Mouse (Mus musculus) intestine, embryonic 15.5 days (tissue): ENCODE data around the gene Slc4a7. TPM values are rescaled to one million over a fixed set of nuclear protein-coding genes. Genes with fewer than 3 reads are reported as not detected.

Experiments used
- ATAC-seq: fragments of 200-750 bp; cut with Nextera tagmentation; 2 replicates; pipeline ENCODE4 v1.8.0; 2017; ENCODE audit warnings: moderate TSS enrichment, moderate library complexity
- H3K27ac ChIP-seq: fragments of 300-500 bp; sonication (generic); 2 replicates; pipeline ENCODE4 v1.5.1; 2015; ENCODE audit warnings: mild to moderate bottlenecking, inconsistent platforms
- H3K27me3 ChIP-seq: fragments of 300-500 bp; sonication (generic); replicated peaks from 2 replicates; pipeline ENCODE4 v1.6.1; 2015; ENCODE audit warnings: inconsistent platforms
- H3K36me3 ChIP-seq: fragments of 300-500 bp; sonication (generic); 2 replicates; pipeline ENCODE4 v1.6.1; 2015; ENCODE audit warnings: inconsistent platforms
- H3K4me1 ChIP-seq: fragments of 300-500 bp; sonication (generic); replicated peaks from 2 replicates; pipeline ENCODE4 v1.6.1; 2015; ENCODE audit warnings: inconsistent platforms
- H3K4me2 ChIP-seq: fragments of 300-500 bp; sonication (generic); replicated peaks from 2 replicates; pipeline ENCODE4 v1.6.1; 2015; ENCODE audit warnings: mild to moderate bottlenecking, inconsistent platforms
- H3K4me3 ChIP-seq: fragments of 300-500 bp; sonication (generic); replicated peaks from 2 replicates; pipeline ENCODE4 v1.5.1; 2015; ENCODE audit warnings: inconsistent platforms
- H3K9ac ChIP-seq: fragments of 300-500 bp; sonication (generic); 2 replicates; pipeline ENCODE4 v1.6.1; 2015; ENCODE audit warnings: inconsistent platforms
- H3K9me3 ChIP-seq: fragments of 300-500 bp; sonication (generic); 2 replicates; pipeline ENCODE4 v1.6.1; 2016; ENCODE audit warnings: inconsistent platforms
- WGBS: fragments of 180-500 bp; shearing (Covaris S2); methylation state at CpG from one replicate; pipeline ENCODE4 v1.1.7; 2015; 5-methylcytosine and 5-hydroxymethylcytosine counted together
- polyA plus RNA-seq: library from polyadenylated mRNA; unstranded; fragments of >200 nt; fragmentation: Nextera tagmentation; extraction: Ambion mirVana; gene quantifications from 2 replicates; pipeline ENCODE4 v1.2.1, GENCODE M21; 2015

The Slc4a7 gene
- polyA plus RNA-seq: 19.7 and 20.1 TPM in 2 replicates

DNA sequence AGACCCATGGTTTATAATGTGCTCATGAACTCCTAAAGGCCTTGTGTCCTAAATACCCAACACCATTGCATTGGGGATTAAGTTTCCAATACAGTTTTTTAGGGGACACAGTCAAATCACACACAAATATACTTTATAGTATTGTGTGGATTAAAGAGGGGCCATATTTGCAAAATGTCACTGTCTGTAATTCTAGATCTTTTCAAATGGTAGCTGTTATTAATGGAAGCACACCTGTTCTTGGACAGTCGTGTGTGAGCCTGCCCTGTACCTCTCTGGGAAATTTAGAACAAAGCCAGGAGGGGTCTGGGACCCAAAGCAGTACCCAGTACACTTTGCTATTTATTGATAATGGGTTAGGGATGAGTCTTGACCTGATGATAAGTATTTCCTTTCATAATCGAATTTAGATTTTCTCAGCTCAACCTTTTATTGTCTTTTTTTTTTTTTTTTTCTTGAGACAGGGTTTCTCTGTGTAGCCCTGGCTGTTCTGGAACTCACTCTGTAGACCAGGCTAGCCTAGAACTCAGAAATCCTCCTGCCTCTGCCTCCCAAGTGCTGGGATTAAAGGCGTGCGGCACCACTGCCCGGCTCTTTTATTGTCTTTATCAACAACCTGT lies at the start of gene Slc4a7:
Slc4a7 (plus strand) TSS at position 570 of the 620 bp plus-strand sequence.
- H3K36me3 ChIP-seq: no peaks in the 10 kb centered on the region
- H3K27ac ChIP-seq: peak within 1 kb of the TSS; percentile 97
- H3K9ac ChIP-seq: peak within 1 kb of the TSS; percentile 95
- WGBS: 81% methylated on average over 5 of the region's 5 CpGs
- H3K4me3 ChIP-seq: peak within 1 kb of the TSS; percentile 92
- no peaks in the 10 kb centered on the region; the same call in 1 of the 2 replicates for H3K4me1 ChIP-seq
- no peaks in the 10 kb centered on the region for H3K27me3 ChIP-seq
- no peak for ATAC-seq
- peak within 1 kb of the TSS; percentile 56 for H3K4me2 ChIP-seq
- H3K9me3 ChIP-seq: no peaks in the 10 kb centered on the region

DNA sequence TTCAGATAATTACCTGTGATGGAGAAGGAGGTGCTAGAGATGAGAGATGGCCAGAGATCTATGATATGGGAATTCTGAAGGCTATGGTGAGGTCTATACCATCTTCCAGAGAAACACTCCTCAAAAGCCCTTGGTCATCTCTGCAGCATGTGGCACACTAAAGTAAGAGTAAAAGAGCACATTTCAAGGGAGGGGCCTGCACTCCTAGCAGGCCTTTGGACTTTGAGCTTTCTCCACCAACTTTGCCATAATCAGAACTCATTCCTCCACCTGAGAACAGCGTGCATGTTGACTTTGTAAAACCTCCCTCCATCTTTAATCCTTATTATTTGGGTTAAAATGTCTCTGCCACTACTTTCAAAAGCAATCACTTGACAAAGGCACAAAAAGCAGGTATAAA lies 31.5 kb upstream of the Slc4a7 start:
- no peak overlapping the region for H3K4me3 ChIP-seq
- H3K4me1 ChIP-seq: no peaks in the 10 kb centered on the region
- no peak overlapping the region for H3K9ac ChIP-seq
- no peak overlapping the region for H3K27ac ChIP-seq
- H3K4me2 ChIP-seq: no peak overlapping the region
- 62% methylated on average over 1 of the region's 1 CpGs for WGBS
- no peaks in the 10 kb centered on the region for H3K36me3 ChIP-seq
- H3K9me3 ChIP-seq: no peaks in the 10 kb centered on the region
- peak; percentile 76 for ATAC-seq
- H3K27me3 ChIP-seq: no peaks in the 10 kb centered on the region

DNA sequence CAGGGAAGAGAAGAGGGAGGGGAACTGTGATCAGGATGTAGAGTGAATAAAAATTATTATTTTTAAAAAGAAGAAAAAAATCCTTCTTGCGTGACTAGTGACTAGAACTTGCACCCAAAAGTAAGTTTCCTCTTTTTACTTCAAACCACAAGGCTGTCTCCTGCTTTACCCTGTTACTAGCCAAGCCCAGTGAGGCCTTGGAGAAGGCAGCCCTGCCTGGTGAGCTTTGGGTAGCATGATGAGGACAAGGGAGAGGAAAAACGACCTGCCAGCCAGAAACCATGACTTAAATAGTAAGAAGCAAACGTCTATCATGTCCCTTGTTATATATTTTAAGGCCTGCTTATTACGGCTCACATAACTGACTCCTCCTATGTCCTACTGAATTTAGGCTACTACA lies 20.5 kb upstream of the Slc4a7 start:
- no peaks in the 10 kb centered on the region for H3K27me3 ChIP-seq
- no peak overlapping the region for H3K4me3 ChIP-seq
- H3K4me1 ChIP-seq: no peaks in the 10 kb centered on the region
- H3K36me3 ChIP-seq: no peaks in the 10 kb centered on the region
- H3K27ac ChIP-seq: no peak overlapping the region
- no peak overlapping the region for H3K4me2 ChIP-seq
- H3K9me3 ChIP-seq: no peaks in the 10 kb centered on the region
- ATAC-seq: no peak
- H3K9ac ChIP-seq: no peak overlapping the region
- WGBS: 63% methylated on average over 4 of the region's 4 CpGs

DNA sequence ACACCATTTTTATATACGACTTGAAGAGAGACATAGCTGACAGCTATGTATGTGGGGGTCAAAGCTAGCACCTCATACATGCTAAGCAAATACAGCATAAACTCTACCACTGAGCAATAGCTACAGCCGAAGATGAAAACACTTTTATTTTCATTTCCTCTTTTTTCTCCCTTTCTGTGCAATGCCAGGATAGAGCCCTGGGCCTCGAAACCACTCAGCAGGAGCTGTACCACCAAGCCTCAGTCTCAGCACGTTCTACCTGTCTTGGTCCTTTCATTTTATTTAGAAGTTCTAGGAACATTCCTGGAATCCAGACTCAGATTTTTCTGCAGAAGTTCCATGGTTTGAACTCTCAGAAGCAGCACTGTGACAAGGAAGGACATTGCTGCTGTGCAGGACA lies 17.3 kb upstream of the Slc4a7 start:
- no peak for ATAC-seq
- no peak overlapping the region for H3K27ac ChIP-seq
- H3K4me2 ChIP-seq: no peak overlapping the region
- no peaks in the 10 kb centered on the region for H3K27me3 ChIP-seq
- no peak overlapping the region for H3K9ac ChIP-seq
- 62% methylated on average over 4 of the region's 4 CpGs for WGBS
- no peak overlapping the region for H3K4me3 ChIP-seq
- H3K36me3 ChIP-seq: no peaks in the 10 kb centered on the region
- no peaks in the 10 kb centered on the region for H3K4me1 ChIP-seq
- H3K9me3 ChIP-seq: no peaks in the 10 kb centered on the region

DNA sequence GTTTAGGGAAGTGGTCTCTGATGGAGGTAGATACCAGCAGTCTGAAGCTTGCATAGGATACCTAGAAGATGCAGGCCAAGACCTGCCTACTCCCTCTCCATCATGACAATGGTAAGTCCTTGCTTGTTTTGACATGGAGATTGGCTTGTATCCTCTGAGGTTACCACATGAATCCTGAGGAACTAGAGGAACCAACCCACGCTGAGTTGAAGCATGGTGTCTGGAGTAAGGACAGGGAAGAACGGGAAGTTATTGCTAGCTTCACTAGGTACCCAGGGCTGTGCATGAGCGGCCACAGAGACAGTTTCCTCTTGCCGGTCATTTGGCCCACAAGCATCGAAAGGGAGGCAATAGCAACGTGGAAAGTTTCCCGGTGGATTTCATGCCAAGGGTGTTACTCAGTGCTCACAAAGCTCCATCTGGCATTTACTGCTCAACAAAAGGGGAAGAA lies 16.0 kb upstream of the Slc4a7 start:
- no peak for ATAC-seq
- H3K27me3 ChIP-seq: no peaks in the 10 kb centered on the region
- no peak overlapping the region for H3K4me2 ChIP-seq
- 75% methylated on average over 7 of the region's 7 CpGs for WGBS
- H3K4me1 ChIP-seq: no peaks in the 10 kb centered on the region
- H3K9ac ChIP-seq: no peak overlapping the region
- no peaks in the 10 kb centered on the region for H3K36me3 ChIP-seq
- H3K9me3 ChIP-seq: no peaks in the 10 kb centered on the region
- no peak overlapping the region for H3K4me3 ChIP-seq
- H3K27ac ChIP-seq: no peak overlapping the region

DNA sequence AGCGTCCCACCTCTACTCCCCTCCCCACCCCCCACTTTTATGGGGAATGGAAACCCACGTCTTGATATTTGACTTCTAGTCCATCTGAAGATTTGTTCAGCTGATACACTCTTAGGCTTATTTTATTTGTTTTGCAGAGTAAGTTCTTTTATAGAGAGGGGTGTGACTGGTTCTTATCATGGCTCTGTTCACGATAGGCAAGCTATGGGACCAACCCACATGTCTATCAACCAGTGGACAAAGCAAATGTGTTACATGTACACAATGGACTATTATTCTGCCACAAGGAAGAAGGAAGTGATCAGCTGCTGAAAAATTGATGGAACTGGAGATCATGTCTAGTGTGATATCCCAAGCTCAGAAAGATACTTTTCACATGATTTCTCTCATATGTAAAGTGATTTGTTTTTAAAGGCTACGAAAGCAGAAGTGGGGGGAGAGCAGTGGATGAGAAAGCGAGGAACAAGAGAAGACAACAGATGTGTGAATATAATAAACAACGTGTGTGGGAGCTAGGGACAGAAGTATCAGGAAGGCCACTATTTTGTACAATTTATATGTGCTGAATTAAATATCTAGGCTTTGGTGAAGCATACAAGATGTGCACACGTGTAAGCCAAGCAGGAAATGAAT lies 14.7 kb upstream of the Slc4a7 start:
- peak; percentile 89 for ATAC-seq
- Histone ChIP-seq H3K27me3 (no peaks in the 10 kb centered on the region), H3K4me1 (no peaks in the 10 kb centered on the region), H3K27ac (no peak overlapping the region), H3K9ac (no peak overlapping the region), H3K9me3 (no peaks in the 10 kb centered on the region), H3K36me3 (no peaks in the 10 kb centered on the region), H3K4me2 (no peak overlapping the region), H3K4me3 (no peak overlapping the region)
- 57% methylated on average over 7 of the region's 7 CpGs for WGBS

DNA sequence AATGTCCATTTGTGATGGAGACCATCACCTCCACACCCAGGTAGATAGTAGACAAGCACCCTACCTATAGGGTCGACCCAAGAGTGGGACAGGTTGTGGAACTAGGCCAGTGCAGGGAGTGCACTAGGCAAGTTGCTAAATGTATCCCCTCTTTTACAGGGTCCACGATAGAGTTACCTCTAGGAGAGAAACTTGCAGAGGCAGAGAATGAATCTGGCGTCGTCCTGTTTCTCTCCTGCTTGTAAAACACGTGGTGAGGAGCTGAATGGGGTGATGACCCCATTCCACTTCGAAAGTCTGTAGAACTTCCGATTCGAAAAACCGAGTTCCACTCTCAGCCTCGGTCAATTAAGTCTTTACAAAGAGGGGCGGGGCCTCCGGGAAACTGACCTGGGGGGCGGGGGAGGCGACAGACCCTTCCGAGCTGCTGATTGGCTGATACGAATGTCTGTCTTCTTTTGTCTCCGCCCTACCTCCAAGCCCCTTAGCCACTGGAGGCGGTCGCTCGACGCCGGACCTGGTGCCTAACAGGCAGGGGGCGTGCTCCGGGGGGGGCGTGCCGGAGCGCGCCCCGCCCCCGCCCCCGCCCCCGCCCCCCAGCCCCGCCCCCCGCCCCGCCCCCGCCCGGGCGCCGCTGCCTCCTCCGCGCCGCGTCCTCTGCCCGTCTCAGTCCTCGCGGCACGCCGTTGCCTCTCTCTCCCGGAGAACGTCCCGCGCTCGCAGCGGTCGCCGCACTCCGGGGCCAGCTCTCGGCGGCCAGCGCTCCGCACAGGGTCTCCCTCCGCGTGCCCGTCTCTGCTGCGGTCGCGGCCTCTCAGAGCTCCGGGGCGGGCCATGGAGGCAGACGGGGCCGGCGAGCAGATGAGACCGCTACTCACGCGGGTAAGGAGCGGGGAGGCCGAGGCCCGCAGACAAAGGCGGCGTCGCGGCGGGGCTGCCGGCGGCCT lies 593 bp downstream of the Slc4a7 start:
- peak; percentile 98 for ATAC-seq
- Histone ChIP-seq H3K4me2 (peak overlapping the region; percentile 56), H3K4me3 (peak overlapping the region; percentile 92), H3K4me1 (no peaks in the 10 kb centered on the region; the same call in 1 of the 2 replicates), H3K27me3 (no peaks in the 10 kb centered on the region), H3K9me3 (no peaks in the 10 kb centered on the region), H3K9ac (peak overlapping the region; percentile 95), H3K36me3 (no peaks in the 10 kb centered on the region), H3K27ac (peak overlapping the region; percentile 97)
- under 1% methylated on average over 75 of the region's 85 CpGs for WGBS

DNA sequence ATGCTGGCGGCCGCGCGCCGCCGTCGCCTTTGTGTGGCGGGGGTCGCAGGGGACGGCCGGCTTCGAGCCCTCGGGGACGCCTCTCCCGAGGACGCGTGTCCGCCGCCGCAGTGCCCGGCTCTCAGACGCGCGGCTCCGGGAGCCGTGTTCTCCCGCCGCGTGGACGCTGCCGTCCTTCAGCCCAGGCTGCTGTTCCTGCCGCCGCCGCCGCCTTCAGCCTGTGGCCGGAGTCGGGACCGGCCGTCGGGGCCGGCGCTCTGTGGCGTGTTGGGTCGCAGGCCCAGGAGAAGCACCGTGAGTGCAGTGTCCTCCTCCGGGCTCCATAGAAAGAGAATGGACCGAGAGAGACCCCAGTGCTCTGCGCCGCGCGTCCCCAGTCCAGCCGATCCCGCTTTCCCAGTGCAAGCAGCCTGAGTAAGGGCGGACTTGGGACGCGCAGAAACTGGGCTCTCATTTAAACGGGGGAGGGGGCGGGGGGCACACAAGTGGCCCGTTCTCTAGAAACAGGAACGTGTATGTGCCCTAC lies 1.3 kb downstream of the Slc4a7 start:
- no peaks in the 10 kb centered on the region; the same call in 1 of the 2 replicates for H3K4me1 ChIP-seq
- no peaks in the 10 kb centered on the region for H3K27me3 ChIP-seq
- no peaks in the 10 kb centered on the region for H3K9me3 ChIP-seq
- peak; percentile 66 for ATAC-seq
- WGBS: under 1% methylated on average over 60 of the region's 60 CpGs
- H3K9ac ChIP-seq: peak overlapping the region; percentile 95
- peak overlapping the region; percentile 92 for H3K4me3 ChIP-seq
- H3K27ac ChIP-seq: peak overlapping the region; percentile 97
- no peaks in the 10 kb centered on the region for H3K36me3 ChIP-seq
- peak overlapping the region; percentile 53 for H3K4me2 ChIP-seq

DNA sequence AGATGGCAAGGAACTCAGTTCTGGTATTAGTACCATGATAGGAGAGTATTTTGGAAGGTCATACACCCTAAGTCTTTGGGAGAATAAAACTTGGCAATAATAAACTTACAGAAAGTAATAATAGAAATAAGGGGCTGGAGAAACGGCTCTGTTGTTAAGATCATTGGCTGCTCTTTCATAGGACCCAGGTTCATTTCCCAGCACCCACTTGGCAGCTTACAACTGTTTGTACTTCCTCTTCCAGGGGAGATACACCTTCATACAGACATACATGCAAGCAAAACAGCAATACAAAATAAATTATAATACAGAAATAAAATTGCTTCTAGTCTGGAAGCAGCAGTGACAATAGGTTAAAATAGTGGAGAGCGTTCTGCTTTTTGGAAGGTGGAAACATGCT lies 2.6 kb downstream of the Slc4a7 start:
- no peak overlapping the region for H3K27ac ChIP-seq
- H3K9ac ChIP-seq: no peak overlapping the region
- peak overlapping the region; percentile 53 for H3K4me2 ChIP-seq
- no peaks in the 10 kb centered on the region for H3K27me3 ChIP-seq
- H3K4me1 ChIP-seq: no peaks in the 10 kb centered on the region; the same call in 1 of the 2 replicates
- peak overlapping the region; percentile 92; the same call in 1 of the 2 replicates for H3K4me3 ChIP-seq
- WGBS: 76% methylated on average over 2 of the region's 2 CpGs
- no peaks in the 10 kb centered on the region for H3K36me3 ChIP-seq
- H3K9me3 ChIP-seq: no peaks in the 10 kb centered on the region
- no peak for ATAC-seq

DNA sequence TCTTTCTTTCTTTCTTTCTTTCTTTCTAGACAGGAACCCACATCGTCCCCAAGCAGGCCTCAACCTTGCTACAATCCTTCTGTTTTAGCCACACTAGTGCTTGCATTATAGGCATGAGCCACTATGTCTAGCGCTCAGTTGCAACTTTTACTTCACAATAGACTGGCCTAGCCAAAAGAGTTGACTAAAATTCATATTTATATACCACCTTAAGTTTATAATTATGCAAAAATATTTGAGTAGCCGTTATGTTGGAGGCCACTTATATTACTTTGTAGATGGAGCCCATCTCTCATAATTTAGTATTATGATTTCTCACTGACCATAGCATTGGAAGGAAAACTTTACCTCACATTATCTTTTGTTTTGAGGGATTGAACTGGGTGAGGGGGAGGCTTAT lies 3.0 kb downstream of the Slc4a7 start:
- Histone ChIP-seq H3K27me3 (no peaks in the 10 kb centered on the region), H3K9me3 (no peaks in the 10 kb centered on the region), H3K4me1 (no peaks in the 10 kb centered on the region; the same call in 1 of the 2 replicates), H3K9ac (no peak overlapping the region), H3K27ac (no peak overlapping the region), H3K36me3 (no peaks in the 10 kb centered on the region), H3K4me2 (no peak overlapping the region), H3K4me3 (no peak overlapping the region)
- 88% methylated on average over 3 of the region's 3 CpGs for WGBS
- ATAC-seq: no peak

DNA sequence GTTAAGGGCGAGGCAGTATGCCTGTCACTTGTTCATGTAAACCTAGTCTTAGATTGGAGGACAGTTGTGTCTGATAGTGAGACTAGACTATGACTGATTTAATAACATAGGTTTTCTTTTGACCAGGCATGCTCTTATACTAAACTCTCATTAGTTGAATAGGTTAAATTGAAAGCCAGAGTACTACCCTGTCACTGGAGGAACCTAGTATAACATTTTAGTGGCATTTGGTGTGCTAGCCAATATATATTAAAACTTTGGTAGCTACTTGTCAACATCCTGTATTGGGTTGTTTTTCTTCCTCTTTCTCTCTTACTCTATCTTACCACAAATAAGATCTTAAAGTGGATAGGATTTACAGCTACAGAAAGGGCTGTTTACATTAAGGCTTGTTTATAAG lies 4.3 kb downstream of the Slc4a7 start:
- H3K36me3 ChIP-seq: no peaks in the 10 kb centered on the region
- no peak overlapping the region for H3K4me2 ChIP-seq
- no peaks in the 10 kb centered on the region for H3K27me3 ChIP-seq
- no peak for ATAC-seq
- H3K9ac ChIP-seq: no peak overlapping the region
- no peaks in the 10 kb centered on the region for H3K9me3 ChIP-seq
- H3K4me1 ChIP-seq: no peaks in the 10 kb centered on the region; the same call in 1 of the 2 replicates
- no peak overlapping the region for H3K27ac ChIP-seq
- 76% methylated on average over 1 of the region's 1 CpGs for WGBS
- no peak overlapping the region for H3K4me3 ChIP-seq

DNA sequence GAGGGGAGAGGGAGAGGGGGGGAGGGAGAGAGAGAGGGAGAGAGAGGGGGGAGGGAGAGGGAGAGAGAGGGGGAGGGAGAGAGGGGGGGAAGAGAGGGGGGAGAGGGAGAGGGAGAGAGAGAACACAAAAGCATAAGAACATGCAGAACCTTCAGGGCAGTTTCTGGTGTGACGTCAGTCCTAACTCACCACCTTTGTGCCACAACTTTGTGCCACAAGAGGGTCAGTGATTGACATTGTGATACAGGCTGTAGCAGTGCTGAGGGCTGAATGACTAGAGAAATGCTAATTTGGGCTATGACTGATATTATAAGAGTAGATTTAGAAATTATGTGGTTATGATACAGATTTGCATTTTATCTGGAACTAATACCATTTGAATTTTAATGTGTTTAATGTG lies 5.0 kb downstream of the Slc4a7 start:
- H3K27me3 ChIP-seq: no peaks in the 10 kb centered on the region
- no peak for ATAC-seq

More for the DNA sequence above, 5.0 kb downstream of the Slc4a7 start:
- Histone ChIP-seq H3K4me1 (no peaks in the 10 kb centered on the region; the same call in 1 of the 2 replicates), H3K27ac (no peak overlapping the region), H3K36me3 (no peaks in the 10 kb centered on the region), H3K9me3 (no peaks in the 10 kb centered on the region), H3K9ac (no peak overlapping the region), H3K4me3 (no peak overlapping the region), H3K4me2 (no peak overlapping the region)
- 73% methylated on average over 1 of the region's 1 CpGs for WGBS
